Mouse (Mus musculus): ENCODE data around the gene Spon2. TPM values are rescaled to one million over a fixed set of nuclear protein-coding genes. Genes with fewer than 3 reads are reported as not detected.

The Spon2 gene
- total RNA-seq (2014; rRNA removed) (4.4 and 5.1 TPM in 2 replicates), polyA plus RNA-seq (2015; fragmentation: Nextera tagmentation; extraction: Ambion mirVana) (2.3 and 2.7 TPM in 2 replicates)

DNA sequence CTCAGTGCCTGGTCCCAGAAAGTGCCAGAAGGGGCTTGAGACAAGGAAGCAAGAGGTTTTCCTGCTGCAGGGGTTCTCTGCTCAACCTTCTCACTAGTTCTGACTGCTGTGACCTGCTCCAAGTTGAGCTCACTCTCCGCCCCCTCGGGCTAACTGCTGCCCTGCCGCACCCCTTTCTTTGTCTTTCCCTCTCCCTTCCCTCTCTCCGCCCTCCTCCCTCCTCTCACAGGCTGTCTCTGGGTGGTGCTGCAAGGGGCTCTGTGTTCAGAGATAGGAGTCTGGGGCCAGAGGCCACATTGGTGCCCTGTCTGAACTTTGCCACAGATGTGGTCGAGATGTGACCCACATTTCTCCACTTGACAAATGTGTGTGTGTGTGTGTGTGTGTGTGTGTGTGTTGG, at the start of gene Spon2:
Gene Spon2 (minus strand): TSS at position 375 of the 400 bp plus-strand sequence.
- DNase-seq (ENCODE audit: low spot score) = no peak
- Histone ChIP-seq H3K27ac (ENCODE audit: low read depth, low read length) (no peak within 1 kb of the TSS), H3K36me3 (ENCODE audit: insufficient read depth, low read length) (no peaks in the 10 kb centered on the region), H3K9ac (replicated peaks; ENCODE audit: low read length, poor library complexity, severe bottlenecking) (no peak within 1 kb of the TSS), H3K4me3 (ENCODE audit: low read depth, low read length) (no peak within 1 kb of the TSS), H3K4me2 (ENCODE audit: low read depth, low read length, poor library complexity, severe bottlenecking) (no peak within 1 kb of the TSS), H3K9me3 (ENCODE audit: low read length) (no peaks in the 10 kb centered on the region), H3K27me3 (ENCODE audit: insufficient read depth, low read length) (no peaks in the 10 kb centered on the region), H3K4me1 (ENCODE audit: insufficient read depth, low read length) (no peaks in the 10 kb centered on the region)
- WGBS = 22% methylated on average over 5 of the region's 5 CpGs
- ATAC-seq (ENCODE audit: low FRiP score) = no peak
- TF ChIP-seq CTCF (IDR thresholded peaks at IDR 0.05) = no peak

DNA sequence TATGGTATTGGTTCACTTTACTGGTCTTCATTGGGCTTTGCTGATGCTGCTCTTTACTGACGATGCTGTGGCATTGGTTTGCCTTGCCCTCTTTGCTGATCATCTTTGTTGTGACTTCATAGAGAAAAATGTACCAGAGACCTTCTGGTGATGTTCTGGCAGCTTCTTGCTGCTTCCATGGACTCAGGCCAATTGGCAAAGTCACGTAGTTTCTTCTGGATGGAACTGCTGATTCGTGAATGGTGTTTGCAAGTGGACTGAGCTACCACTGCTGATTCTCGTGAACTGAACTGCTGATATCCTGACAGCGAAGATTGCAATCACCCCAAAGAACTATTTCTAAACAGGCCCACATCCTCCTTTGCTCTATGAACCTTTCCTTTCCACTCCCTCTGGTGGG, 36.2 kb upstream of the Spon2 start:
- DNase-seq (ENCODE audit: low spot score) = no peak
- Histone ChIP-seq H3K27me3 (ENCODE audit: insufficient read depth, low read length) (no peaks in the 10 kb centered on the region), H3K4me3 (ENCODE audit: low read depth, low read length) (no peak overlapping the region), H3K27ac (ENCODE audit: low read depth, low read length) (no peak overlapping the region), H3K4me1 (ENCODE audit: insufficient read depth, low read length) (no peaks in the 10 kb centered on the region), H3K9ac (replicated peaks; ENCODE audit: low read length, poor library complexity, severe bottlenecking) (no peak overlapping the region), H3K4me2 (ENCODE audit: low read depth, low read length, poor library complexity, severe bottlenecking) (no peak overlapping the region), H3K9me3 (ENCODE audit: low read length) (no peaks in the 10 kb centered on the region), H3K36me3 (ENCODE audit: insufficient read depth, low read length) (peaks cover 77% of the 10 kb centered on the region)
- 86% methylated on average over 5 of the region's 5 CpGs for WGBS
- ATAC-seq (ENCODE audit: low FRiP score) = no peak
- TF ChIP-seq CTCF (IDR thresholded peaks at IDR 0.05) = no peak

DNA sequence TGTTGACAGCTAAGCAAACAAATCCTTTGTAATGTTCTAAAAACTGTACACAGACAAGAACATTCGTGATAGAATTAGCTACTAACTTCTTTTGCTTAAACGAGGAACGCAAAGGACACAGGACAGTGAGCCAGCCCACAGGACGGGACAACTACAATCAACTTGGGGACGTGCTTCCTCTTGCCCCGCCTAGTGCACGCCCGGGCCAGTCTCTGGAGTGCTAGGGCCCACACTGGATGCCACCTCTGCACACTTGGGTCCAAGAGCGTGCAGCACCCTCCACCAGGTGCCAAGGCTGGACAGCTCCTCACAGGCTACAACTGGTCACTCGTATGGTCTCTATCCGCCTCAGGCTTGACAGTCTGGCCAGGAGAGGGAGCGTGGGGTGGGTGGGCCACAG, 29.9 kb upstream of the Spon2 start:
- Histone ChIP-seq H3K27ac (ENCODE audit: low read depth, low read length) (no peak overlapping the region), H3K4me3 (ENCODE audit: low read depth, low read length) (no peak overlapping the region), H3K9me3 (ENCODE audit: low read length) (no peaks in the 10 kb centered on the region), H3K27me3 (ENCODE audit: insufficient read depth, low read length) (no peaks in the 10 kb centered on the region), H3K9ac (replicated peaks; ENCODE audit: low read length, poor library complexity, severe bottlenecking) (no peak overlapping the region), H3K36me3 (ENCODE audit: insufficient read depth, low read length) (peaks cover 53% of the 10 kb centered on the region), H3K4me1 (ENCODE audit: insufficient read depth, low read length) (no peaks in the 10 kb centered on the region), H3K4me2 (ENCODE audit: low read depth, low read length, poor library complexity, severe bottlenecking) (no peak overlapping the region)
- DNase-seq (ENCODE audit: low spot score) = no peak
- TF ChIP-seq CTCF (IDR thresholded peaks at IDR 0.05) = no peak
- ATAC-seq (ENCODE audit: low FRiP score) = no peak
- WGBS = 87% methylated on average over 12 of the region's 12 CpGs

DNA sequence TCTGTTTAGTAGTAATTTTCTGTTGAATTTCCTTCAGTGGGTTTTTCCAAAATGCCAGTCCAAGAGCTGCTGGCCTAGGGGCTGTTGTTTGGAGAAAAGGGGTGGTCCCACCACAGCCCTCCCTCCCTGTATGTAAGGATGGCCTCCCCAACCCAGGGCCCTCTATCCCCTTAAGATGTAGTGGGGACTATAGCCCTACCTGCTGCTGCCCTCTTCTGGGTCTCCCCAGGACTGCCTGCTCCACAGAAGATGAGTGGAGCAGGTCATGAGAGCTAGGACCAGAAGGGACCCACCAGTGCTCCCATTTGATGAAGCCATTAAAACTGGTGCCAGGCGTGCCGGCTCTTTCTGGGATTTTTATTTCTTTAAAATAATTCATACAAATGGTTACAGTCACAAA, 29.1 kb upstream of the Spon2 start:
- H3K27ac ChIP-seq (ENCODE audit: low read depth, low read length) = no peak overlapping the region
- H3K4me1 ChIP-seq (ENCODE audit: insufficient read depth, low read length) = no peaks in the 10 kb centered on the region
- whole genome bisulfite sequencing = 97% methylated on average over 2 of the region's 2 CpGs
- H3K9me3 ChIP-seq (ENCODE audit: low read length) = no peaks in the 10 kb centered on the region
- ATAC-seq (ENCODE audit: low FRiP score) (no peak), DNase-seq (ENCODE audit: low spot score) (peak; percentile 34)
- no peaks in the 10 kb centered on the region for H3K27me3 ChIP-seq (ENCODE audit: insufficient read depth, low read length)
- no peak overlapping the region for H3K4me2 ChIP-seq (ENCODE audit: low read depth, low read length, poor library complexity, severe bottlenecking)
- no peak overlapping the region for H3K9ac ChIP-seq (replicated peaks; ENCODE audit: low read length, poor library complexity, severe bottlenecking)
- H3K36me3 ChIP-seq (ENCODE audit: insufficient read depth, low read length) = peaks cover 53% of the 10 kb centered on the region
- TF ChIP-seq CTCF (IDR thresholded peaks at IDR 0.05) = peak; percentile 64
- H3K4me3 ChIP-seq (ENCODE audit: low read depth, low read length) = no peak overlapping the region

DNA sequence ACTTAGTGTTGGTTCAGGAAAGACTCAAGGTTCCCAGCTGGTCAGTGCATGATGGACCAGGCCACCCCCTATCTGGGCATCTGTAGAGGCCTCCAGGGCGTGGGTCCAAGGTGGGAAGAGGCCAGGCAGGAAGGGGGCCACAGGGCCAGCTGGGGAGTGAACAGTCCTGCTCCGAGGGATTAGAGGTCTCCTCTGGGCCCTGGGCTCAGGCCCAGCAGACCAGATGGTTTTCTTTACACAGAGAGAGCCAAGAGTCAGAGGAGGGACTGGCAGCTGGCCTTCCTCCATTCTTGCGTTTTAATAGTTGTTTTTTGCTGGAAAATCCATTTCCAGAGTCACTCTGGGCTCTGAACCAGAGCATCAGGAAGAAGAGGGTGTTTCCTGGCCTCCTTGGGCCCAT, 27.4 kb upstream of the Spon2 start:
- Histone ChIP-seq H3K27me3 (ENCODE audit: insufficient read depth, low read length) (no peaks in the 10 kb centered on the region), H3K36me3 (ENCODE audit: insufficient read depth, low read length) (peaks cover 45% of the 10 kb centered on the region), H3K9ac (replicated peaks; ENCODE audit: low read length, poor library complexity, severe bottlenecking) (no peak overlapping the region), H3K4me1 (ENCODE audit: insufficient read depth, low read length) (no peaks in the 10 kb centered on the region), H3K4me3 (ENCODE audit: low read depth, low read length) (no peak overlapping the region), H3K27ac (ENCODE audit: low read depth, low read length) (0 out of 2 replicates have a peak overlapping the region, but pooled peaks have one; percentile 32), H3K4me2 (ENCODE audit: low read depth, low read length, poor library complexity, severe bottlenecking) (no peak overlapping the region), H3K9me3 (ENCODE audit: low read length) (no peaks in the 10 kb centered on the region)
- DNase-seq (ENCODE audit: low spot score) = peak; percentile 85
- no peak for TF ChIP-seq CTCF (IDR thresholded peaks at IDR 0.05)
- ATAC-seq (ENCODE audit: low FRiP score) = no peak
- WGBS = 66% methylated on average over 3 of the region's 3 CpGs

DNA sequence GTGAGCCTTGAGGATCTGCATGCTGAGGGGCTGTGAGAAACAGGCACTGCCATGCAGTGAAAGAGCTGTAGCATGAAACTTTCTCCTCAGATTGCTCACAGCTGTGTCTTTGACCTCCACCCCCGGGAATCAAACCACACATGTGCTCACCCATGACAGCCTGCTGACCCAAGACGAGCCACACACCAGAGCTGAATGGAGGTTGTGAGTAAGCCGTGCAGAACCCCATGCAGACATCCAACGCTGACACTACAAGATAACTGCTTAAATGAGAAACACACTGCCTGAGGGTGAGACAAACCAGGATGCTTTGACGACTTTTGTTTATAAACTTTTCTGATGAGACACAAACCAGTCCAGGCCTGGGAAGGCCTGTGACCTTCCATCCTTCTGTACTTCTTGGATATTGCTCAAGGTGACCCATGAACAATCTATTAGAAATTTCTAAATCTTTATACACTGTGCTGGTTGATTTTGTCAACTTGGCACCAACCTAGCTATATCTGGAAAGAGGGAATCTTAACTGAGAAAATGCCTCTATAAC, 26.2 kb upstream of the Spon2 start:
- Histone ChIP-seq H3K36me3 (ENCODE audit: insufficient read depth, low read length) (peaks cover 33% of the 10 kb centered on the region), H3K9me3 (ENCODE audit: low read length) (no peaks in the 10 kb centered on the region), H3K27me3 (ENCODE audit: insufficient read depth, low read length) (no peaks in the 10 kb centered on the region), H3K4me1 (ENCODE audit: insufficient read depth, low read length) (no peaks in the 10 kb centered on the region), H3K27ac (ENCODE audit: low read depth, low read length) (no peak overlapping the region), H3K9ac (replicated peaks; ENCODE audit: low read length, poor library complexity, severe bottlenecking) (no peak overlapping the region), H3K4me3 (ENCODE audit: low read depth, low read length) (no peak overlapping the region), H3K4me2 (ENCODE audit: low read depth, low read length, poor library complexity, severe bottlenecking) (no peak overlapping the region)
- DNase-seq (ENCODE audit: low spot score) (no peak), ATAC-seq (ENCODE audit: low FRiP score) (no peak)
- 86% methylated on average over 5 of the region's 5 CpGs for WGBS
- no peak for TF ChIP-seq CTCF (IDR thresholded peaks at IDR 0.05)

Measured in midbrain, postnatal 0 days (tissue).